Mouse (Mus musculus) left cerebral cortex, postnatal 14 days (tissue): Measurements from ENCODE around the gene Ptpn4. TPM values are rescaled to one million over a fixed set of nuclear protein-coding genes. Genes with fewer than 3 reads are reported as not detected.

ENCODE experiments used
- DNase-seq, 2 experiments: peaks; one replicate each; pipeline ENCODE4 v3.0.0; 2021 to 2022; ENCODE audit warnings: low spot score in 2 of 2, mixed read lengths in 1 of 2
- intact Hi-C: fragments of 180-260 bp; cut with DNase I; formaldehyde crosslinking; loops from one replicate; pipeline ENCODE4 v1.15.1; 2025
- long read RNA-seq, 2 experiments: library from polyadenylated mRNA; stranded (forward); transcript quantifications; one replicate each; pipeline ENCODE4 v2.0.0; 2021
- total RNA-seq, 2 experiments: library from RNA; stranded (reverse); gene quantifications; 2 replicates each; pipeline ENCODE4 v1.2.3; 2021

Gene Ptpn4
- 10 to 100 TPM; 56.9 to 68.0 TPM for total RNA-seq
- long read RNA-seq, experiment 1, partial matches to known transcripts = 1 of 9 reads
- long read RNA-seq, experiment 1, other reads (novel, unspliced or antisense) = 8 of 9 reads
- long read RNA-seq, experiment 2, full-length matches to known transcripts = 2 of 10 reads
- long read RNA-seq, experiment 2, partial matches to known transcripts = 2 of 10 reads
- long read RNA-seq, experiment 2, other reads (novel, unspliced or antisense) = 6 of 10 reads

DNA sequence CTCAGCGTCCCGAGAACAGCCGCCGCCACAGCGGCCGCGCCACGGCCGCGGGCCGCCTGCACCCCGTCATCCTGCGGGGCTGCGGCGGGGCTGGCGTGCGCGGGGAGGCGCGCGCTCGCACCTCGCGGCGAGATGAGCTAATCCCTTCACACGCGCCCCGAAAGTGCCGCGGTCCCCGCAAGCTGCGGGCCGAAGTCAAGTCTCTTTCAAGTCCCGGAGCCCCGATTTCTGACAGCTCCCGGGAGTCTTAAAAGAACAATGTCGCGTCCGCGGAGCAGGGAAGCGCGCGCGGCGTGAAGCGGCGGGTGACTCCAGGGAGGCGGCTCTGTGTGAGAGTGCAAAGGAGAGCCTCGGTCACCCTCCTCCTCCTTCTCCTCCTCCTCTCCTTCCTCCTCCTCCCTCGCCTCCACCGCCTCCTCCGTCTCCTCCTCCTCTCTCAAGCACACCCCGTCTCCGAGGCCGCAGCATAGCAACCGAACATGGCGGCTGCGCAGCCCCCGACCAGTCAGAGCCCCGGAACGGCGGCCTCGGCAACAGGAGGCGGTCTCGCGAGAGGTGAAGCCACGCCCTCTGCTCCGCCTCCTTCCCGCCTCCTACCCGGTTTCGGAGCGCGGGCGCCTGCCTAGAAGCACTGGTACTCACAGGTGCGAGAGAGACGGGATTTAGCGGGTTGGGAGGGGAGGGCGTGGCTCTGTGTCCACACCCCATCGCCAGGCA, at the start of gene Ptpn4:
Gene Ptpn4 (minus strand): TSS at position 579 of the 717 bp plus-strand sequence.
- DNase-seq = peak; percentile 98
- intact Hi-C loops = loop anchor here (5.0 kb wide), 1 partner anchor 55 kb away; no protein-coding TSS in a partner anchor

DNA sequence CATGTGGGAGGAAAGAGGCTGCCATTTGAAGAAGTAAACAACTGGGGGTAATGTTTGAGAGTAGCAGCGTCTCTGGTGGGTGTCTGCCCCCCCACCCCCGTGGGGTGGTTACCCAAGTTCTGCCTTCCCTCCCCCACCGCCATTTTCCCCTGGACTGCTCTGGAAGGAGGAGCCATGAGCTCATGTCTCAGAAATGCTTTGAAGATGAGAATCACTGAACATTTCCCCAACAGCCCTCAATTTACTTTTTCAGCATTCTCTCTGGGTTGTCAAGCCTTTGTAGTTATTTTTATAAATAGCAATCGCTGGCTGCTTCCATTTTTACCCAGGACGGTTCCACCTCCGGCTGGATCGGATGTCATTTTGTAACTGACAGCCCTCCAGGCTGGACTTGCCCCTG, 48.9 kb upstream of the Ptpn4 start:
- intact Hi-C loops = no loop called here
- no peak for DNase-seq

DNA sequence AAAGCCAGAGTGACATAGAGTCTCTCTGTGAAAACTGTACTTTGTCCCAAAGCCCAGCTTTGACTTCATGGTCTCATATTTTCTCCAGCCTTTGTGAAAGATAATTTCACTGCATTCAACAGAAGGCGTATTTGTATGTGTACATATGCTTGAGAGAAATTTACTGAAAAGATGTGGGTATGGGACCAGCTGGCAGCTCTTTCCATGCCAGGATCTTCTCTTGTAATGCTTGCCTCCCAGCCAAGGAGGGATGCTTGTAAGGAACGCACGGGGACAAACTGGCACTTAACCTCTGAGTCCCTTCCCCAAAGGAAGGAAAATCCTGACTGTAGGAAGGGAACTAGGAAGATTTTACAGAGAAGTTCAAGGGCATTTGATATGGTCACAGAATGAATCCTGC, 46.9 kb upstream of the Ptpn4 start:
- intact Hi-C loops = no loop called here
- DNase-seq = peak in 1 of 2 experiments; percentile 55

DNA sequence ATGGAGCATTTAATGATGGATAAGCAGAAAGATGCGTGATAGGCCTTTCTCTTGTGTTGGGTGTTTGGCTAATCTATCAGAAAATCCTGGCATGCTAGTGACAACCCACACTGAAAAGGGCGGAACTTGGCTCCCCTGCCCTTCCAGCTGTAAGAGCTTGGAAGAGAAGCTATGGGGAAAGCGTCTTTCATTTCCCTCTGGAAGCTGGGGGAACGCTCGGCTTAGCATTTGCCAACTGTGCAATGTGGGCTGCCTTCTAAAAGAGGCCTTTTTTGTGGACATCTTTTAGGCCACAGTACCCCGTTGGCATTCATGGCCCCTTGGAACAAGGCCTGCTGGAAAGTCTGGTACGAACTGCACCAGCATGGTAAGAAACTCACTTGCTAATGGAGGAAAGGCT, 41.5 kb upstream of the Ptpn4 start:
- intact Hi-C loops = no loop called here
- DNase-seq = peak in 1 of 2 experiments; percentile 70

DNA sequence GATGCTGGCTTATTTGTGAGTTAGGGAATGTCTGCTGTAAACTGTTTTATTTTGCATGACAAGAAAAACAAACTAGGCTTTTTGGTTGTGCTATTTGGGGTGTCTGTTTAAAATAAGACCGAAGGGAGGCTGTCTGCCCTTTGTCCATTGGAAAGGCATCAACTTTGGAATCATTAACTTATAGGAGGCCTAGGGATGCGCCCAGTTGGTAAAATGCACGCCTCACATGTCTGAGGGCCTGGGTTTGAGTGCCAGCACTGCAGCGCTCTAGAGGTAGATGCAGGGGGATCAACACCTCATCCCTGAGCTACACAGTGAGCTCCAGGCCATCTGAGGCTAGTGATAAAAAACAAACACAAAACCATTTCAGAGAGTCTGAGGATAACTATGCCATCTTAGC, 40.1 kb upstream of the Ptpn4 start:
- intact Hi-C loops = no loop called here
- DNase-seq = no peak

DNA sequence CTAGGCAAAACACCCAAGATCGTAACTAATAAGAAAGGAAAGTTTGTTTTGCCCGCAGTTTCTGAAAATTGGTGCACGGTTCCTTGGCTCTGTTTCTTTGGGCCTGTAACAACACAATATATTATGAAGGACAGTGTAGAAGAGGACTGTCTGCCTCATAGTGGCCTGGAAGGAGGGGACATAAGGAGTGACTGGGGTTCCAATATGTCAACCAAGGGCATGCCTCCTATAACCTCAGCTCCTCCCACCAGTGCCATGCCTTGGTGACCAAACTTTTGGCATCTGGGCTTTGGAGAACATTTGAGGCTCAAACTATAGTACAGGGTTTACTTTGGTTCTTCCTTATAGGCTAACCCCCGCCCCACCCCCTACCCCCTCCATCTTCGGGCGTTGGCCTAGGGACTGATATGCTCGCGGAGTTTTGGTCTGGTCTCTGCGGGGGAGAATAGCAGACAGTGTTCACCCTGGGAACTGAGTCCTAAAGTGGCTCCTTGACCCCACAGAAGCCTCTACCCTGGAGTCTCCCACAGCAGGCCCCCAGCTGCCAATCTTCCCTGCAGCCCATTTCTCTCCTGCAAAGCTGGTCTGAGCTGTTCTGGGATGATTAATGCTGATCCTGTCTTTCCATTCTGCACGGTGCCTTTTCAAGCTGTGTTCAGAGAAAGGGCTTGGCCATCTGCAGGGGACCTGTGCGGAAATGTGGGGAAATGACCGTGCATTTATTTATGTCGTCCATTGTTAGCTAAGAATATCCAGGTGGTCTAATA, 31.2 kb upstream of the Ptpn4 start:
- intact Hi-C loops = no loop called here
- DNase-seq = no peak

DNA sequence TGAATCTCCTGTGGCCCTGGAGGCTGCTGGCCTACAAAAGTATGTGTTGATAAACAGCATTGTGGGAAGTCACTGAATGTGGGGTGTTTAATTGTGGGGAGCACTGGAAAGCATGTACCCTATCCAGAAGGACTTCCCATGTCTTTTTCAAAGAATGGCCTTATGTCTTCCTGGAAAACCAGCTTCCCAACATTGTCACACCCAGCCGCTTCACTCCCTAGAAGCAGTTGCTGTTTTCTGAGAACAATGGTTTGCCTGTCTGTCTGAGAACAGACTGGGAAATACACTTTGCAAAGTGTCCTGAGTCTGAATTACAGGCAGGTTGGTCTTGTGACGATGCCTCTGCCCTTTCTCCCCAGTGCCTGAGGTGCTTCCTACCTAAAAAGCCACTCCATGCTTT, 29.9 kb upstream of the Ptpn4 start:
- no peak for DNase-seq
- intact Hi-C loops = no loop called here

DNA sequence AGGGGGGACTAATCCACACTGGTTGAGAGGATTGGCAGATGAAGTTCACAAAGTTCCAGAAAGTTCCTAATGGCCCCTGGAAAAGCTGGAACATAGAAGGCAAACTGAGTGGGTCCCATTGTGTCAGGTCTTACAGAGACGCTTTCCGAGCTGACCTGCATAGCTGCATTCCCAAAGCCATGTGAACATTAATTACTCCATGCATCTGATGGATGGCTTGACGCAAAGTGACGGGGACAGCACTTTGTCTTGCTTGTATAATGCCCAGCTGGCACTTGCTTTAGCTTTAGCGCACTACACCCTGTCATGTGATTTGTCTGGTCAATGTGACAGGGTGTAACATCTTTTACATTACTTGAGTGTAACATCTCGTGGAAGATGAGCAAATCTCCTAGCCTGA, 27.9 kb upstream of the Ptpn4 start:
- intact Hi-C loops = no loop called here
- DNase-seq = no peak

DNA sequence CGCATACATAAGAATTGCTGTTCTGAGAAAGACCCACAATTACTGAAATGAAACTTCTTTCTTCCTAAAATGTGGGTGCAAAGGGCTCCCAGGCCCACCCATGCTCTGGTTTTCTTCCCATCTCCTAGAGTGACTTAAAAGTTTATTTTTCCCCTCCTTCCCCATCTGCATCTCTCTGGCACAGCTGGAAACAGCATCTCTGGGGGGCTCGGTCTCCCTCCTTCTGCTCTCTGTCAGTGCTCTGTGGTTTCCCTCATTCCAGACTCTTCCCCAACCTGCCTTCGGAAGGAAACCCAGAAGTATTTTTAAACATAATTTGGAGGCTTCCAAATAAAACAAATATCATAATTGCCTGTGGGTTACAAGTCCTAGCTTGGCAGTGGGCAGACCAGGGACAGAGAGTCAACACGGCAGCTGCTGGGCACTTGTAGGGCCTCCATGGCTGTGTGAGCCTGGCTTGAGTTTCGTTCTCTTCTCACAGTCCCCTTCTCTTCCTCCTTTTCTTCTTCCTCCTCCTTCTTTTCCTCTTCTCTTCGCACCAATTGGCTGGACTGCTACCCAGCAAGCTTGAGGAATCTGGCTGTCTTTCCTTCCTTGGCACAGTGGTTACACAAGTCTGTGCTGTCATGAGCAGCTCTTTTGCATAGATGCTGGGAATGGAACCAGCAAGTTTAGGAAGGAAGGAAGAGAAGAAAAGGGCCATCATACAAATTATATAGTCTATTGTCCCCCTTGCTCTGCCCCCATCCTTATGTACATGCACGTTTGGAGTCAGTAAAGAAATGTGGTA, 26.3 kb upstream of the Ptpn4 start:
- intact Hi-C loops = no loop called here

DNA sequence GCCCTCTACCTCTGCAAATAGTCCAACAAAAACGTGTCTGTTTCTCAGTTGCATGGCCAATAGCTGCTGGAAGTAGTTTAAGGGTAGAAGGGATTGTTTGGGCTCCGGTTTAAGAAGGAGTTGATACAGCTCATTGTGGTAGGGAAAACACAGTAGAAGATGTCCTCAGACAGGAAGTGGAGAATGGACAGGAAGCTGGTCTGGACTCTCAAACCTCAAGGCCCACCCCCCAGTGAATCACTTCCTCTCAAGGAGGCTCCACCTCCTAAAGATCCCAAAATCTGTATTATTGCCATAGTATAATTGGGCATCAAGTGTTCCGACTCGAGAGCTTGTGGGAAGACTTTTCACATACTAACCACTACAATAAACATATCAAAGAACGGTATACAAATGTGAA, 22.2 kb upstream of the Ptpn4 start:
- DNase-seq = no peak
- intact Hi-C loops = no loop called here

More for the DNA sequence above, 26.3 kb upstream of the Ptpn4 start:
- peak in 1 of 2 experiments; percentile 14 for DNase-seq

DNA sequence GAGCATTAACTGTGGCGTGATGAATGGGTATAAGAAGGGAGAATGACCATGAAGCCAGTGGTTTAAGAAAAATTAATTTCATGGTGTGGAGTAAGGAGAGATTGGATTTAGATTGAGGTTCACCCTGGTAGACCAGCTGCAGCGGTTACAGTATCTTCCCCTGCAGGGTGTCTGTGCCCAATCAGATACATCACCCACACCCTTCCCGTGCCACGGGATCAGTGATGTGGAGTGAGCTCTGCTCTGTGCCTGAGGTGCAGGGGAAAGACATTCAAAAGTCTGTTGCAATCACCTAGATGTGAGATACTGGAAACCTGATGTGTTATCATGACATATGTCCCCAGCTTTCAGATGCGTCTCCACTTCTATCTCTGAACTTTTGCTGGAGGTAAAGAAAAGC, 15.6 kb upstream of the Ptpn4 start:
- no peak for DNase-seq
- intact Hi-C loops = no loop called here

DNA sequence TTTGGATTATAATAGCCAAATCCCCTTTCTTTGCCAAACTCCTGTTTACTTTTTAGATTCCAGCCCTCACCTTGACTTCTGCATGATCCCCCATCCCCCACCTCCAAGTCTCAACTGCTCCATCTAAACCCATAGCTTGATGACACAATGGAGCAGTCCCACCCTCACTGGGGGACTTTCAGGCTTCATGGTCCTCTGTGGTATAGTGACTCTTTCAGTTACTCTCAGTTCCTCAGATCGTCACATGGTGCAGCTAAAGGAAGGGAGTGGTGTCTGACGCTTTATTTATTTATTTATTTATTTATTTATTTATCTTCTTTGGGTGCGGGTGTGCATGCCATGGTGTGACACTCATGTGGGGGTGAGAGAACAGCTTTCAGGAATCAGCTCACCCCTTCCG, 14.9 kb upstream of the Ptpn4 start:
- no peak for DNase-seq
- intact Hi-C loops = no loop called here

DNA sequence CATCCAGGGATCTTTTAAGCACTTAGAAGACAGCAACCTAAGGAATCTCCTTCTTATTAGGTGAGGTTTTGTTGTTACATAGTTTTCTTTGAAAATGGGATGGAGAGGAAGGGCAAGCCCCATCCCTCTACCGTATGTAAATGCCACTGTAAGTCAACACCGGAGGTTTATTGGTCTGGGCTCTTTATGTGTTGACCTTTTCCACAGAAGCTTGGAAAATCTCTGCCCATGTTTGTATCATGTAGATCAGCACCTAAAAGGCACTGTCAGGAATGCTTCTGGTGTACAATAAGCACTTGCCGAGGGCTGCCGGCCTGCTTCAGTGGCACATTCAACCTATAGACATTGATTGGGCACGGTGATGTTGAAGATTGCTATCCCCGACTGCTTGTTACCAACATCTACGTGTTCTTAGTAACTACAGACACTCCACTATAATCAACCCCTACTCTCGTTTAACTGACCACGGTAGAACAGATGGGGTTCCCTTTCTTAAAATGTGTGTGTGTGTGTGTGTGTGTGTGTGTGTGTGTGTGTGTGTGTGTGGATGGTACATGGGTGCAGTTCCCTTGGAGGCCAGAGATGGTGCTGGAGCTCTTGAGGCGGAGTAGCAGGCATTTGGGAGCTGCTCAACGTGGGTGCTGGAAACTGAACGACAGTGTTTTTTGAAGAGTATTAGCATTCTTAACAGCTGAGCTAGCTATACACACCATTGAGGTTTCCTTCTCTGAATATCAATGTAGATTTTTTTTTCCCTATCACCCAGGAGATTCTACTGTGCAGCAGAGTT, 11.9 kb upstream of the Ptpn4 start:
- no peak for DNase-seq
- intact Hi-C loops = no loop called here

DNA sequence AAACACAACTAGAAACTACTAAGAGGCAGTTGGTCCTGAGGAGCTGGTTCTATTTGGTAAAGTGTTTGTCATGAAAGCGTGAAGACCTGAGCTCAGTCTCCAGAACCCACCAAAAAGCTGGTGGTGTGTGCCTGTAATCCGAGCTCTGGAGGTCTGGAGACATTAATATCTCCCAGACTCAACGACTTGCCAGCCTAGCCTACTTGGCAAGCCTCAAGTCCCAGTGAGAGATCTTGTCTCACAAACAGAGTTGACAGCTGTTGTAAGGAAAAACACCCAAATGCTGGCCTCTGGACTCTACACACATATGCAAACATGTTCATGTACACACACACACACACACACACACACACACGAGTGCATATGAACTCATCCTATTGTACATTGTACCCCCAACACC, 7.9 kb upstream of the Ptpn4 start:
- intact Hi-C loops = no loop called here
- no peak for DNase-seq

DNA sequence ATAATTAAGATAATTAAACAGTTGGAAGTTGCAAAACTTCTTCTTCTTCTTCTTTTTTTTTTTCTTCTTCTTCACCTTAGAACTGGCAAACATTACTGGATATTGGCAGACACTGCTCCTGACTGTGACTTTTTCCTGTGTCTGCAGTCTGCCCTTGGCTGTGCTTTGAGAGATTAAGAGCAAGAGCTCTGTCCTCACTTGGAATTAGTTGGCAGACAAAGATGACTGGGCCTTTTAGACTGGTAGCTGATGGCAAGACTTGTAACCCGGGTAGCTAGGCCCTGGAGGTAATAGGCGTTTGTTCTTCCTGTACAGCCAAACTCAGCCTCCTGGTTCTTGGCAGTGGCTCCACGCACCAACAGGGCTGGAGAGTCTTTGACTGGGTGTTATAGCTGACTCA, 5.7 kb upstream of the Ptpn4 start:
- no peak for DNase-seq
- intact Hi-C loops = no loop called here

DNA sequence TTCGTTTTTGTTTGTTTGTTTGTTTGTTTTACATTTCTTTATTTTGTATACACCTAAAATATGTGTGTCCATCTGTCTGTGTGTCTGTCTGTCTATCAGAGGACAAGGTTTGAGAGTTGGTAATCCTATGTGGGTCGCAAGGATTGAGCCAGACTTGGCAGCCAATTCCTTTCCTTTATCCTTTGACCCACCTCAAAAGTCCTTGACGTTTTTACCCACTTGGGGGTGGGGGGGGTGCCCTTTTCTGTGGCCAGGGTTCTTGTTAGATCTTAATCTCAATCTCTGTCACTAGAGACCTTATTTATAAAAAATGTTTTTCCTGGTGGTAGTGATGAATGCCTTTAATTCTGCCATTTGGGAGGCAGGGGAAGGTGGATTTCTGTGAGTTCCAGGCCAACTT, 828 bp upstream of the Ptpn4 start:
- DNase-seq = no peak
- intact Hi-C loops = loop anchor here (5.0 kb wide), 1 partner anchor 54 kb away; no protein-coding TSS in a partner anchor

DNA sequence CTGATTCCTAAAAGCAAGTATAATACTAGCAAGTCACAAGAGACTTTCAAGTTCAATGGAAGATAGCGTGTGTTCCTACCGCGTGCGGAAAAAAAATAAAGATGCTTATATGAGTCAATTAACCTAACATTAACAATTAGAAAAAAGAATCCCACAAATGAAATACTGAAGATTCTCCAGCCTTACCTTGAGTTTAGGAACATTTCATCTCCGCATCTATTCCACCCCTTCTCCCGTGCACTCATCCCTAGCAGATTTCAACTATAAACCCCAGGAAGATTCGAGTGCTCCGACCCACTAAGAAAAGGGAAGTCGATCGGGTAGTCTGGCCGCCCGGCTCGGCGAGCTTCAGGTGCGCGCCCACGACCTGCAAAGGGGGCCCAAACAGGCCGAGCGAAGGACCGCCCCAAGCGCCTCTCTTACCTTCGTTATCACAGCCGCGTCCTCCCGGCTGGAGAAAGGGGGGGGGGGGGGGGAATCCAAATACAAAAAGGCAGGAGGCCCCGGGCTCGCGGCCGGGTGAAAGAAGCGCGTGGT, 866 bp downstream of the Ptpn4 start:
- intact Hi-C loops = loop anchor here (5.0 kb wide), 1 partner anchor 56 kb away; no protein-coding TSS in a partner anchor
- peak in 1 of 2 experiments; percentile 12 for DNase-seq

DNA sequence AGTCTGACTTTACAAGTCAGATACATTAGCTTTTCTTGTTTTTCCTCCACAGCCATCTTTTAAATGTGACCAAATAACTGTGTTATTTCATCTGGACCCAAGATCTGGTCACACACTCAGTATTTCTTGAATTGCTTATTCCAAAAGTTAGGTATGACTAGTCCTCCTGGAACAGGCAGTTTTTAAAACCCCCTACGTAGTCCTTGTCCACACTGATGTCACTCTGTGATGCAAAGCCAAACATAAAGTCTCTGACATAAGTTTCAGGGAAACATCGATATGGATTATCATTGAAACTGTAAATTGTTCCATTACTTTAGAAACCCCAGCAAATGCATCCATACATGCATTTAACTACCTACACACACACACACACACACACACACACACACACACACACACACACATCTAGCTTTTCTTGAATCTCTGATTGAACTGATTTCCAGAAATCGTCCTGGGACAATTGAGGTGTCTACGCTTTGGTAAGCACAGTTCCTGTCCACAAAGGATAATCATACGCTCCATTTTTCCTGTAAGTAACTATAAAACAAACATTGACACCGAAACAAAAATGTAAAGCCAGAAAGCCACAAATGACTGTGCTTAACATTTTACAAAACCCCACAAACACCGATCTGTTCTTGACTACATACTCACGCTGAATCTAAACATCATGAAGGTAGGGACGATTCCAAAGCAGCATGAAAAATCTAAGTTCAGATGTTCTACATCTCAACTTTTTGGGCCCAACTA, 1.5 kb downstream of the Ptpn4 start:
- intact Hi-C loops = loop anchor here (5.0 kb wide), 1 partner anchor 56 kb away; no protein-coding TSS in a partner anchor
- no peak for DNase-seq
